Mouse (Mus musculus) bone marrow macrophage, adult 2 months (primary cell): ENCODE measurements at regions not wholly inside any gene's neighbourhood (a gene's known extent, or its start where the extent isn't known, plus 50 kb on each side); places are given as distances from the start of the nearest gene placed in this dataset.

ENCODE experiments used
- CTCF ChIP-seq: IDR thresholded peaks from 2 replicates; pipeline ENCODE4 v1.5.1; 2012; ENCODE audit warnings: low read depth, mild to moderate bottlenecking, low read length, moderate library complexity
- POLR2A ChIP-seq: IDR thresholded peaks from 2 replicates; pipeline ENCODE4 v1.6.1; 2012; ENCODE audit warnings: mild to moderate bottlenecking, low read depth, low read length, borderline replicate concordance

DNA sequence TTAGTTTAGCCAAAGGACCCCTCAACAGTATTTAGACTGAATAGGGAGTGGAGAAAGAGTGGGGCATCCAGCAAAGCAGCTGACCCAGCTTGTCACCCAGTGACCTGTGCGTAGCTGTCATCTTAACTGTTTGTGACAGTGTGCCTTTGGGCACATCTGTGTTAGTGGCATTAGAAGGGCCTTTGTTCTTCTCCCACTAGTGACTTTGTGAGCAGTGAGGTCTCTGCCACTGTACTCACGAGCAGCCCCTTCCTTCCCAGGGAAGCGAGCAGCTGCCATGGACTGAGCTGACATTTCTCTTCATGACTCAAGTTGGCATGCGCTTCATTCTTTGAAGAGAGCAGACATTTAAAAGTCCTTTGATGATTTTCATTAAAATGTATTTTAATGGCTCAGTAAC, 231.0 kb upstream of the Dnajc24 start:
- TF ChIP-seq CTCF (no peak), POLR2A (no peak)
